Mouse (Mus musculus) CH12.LX (cell line): ENCODE data around the gene Ssxb5. TPM values are rescaled to one million over a fixed set of nuclear protein-coding genes. Genes with fewer than 3 reads are reported as not detected.
"Not testable (repeated sequence)": the region's sequence is repeated elsewhere in the genome, so short reads cannot be mapped to it uniquely, and the experiment has no call there.

Experiments
- DNase-seq: peaks from one replicate; pipeline ENCODE4 v3.0.0-alpha.2; 2013; ENCODE audit errors: extremely low read depth
- H3K27ac ChIP-seq: 2 replicates; pipeline ENCODE4 v1.5.1; 2012; ENCODE audit warnings: low read depth, mild to moderate bottlenecking, control low read depth, moderate library complexity; ENCODE audit not compliant: insufficient read depth
- H3K27me3 ChIP-seq: replicated peaks from 2 replicates; pipeline ENCODE3; 2012; ENCODE audit warnings: inconsistent platforms
- H3K36me3 ChIP-seq, 2 experiments: replicated peaks in 1 of 2; 2 replicates each; pipeline versions ENCODE3 to v1.6.1; 2012; ENCODE audit warnings: inconsistent platforms in 1 of 2, low read length in 1 of 2, mild to moderate bottlenecking in 1 of 2, mixed read lengths in 1 of 2, moderate library complexity in 1 of 2; ENCODE audit not compliant: control insufficient read depth in 1 of 2, insufficient read depth in 1 of 2
- H3K4me1 ChIP-seq, 2 experiments: 2 replicates each; pipeline ENCODE4 v1.6.1; 2012; ENCODE audit warnings: inconsistent platforms in 1 of 2, moderate library complexity in 1 of 2; ENCODE audit not compliant: insufficient read depth in 2 of 2, control insufficient read depth in 1 of 2
- H3K4me2 ChIP-seq: 2 replicates; pipeline ENCODE4 v1.6.1; 2012; ENCODE audit warnings: low read depth, mild to moderate bottlenecking, control low read depth; ENCODE audit not compliant: poor library complexity, insufficient read depth, severe bottlenecking
- H3K4me3 ChIP-seq, 3 experiments: fragments of 150-350 bp in 1 of 3; sonication (generic) in 1 of 3; replicated peaks in 1 of 3; 2 replicates each; pipeline versions ENCODE3 to v1.5.1; 2011 to 2012; ENCODE audit warnings: low read depth in 2 of 3, low read length in 2 of 3, mild to moderate bottlenecking in 2 of 3, moderate library complexity in 2 of 3, control low read depth in 1 of 3, improper control_type of control experiment in 1 of 3, inconsistent platforms in 1 of 3, mixed read lengths in 1 of 3; ENCODE audit not compliant: poor library complexity in 1 of 3
- H3K79me2 ChIP-seq: replicated peaks from 2 replicates; pipeline ENCODE4 v1.6.1; 2012; ENCODE audit warnings: mild to moderate bottlenecking, moderate library complexity; ENCODE audit not compliant: control insufficient read depth, poor library complexity, insufficient read depth, severe bottlenecking; ENCODE audit errors: extremely low read depth
- H3K9ac ChIP-seq: 2 replicates; pipeline ENCODE4 v1.6.1; 2012; ENCODE audit warnings: low read depth, mild to moderate bottlenecking, control low read depth, moderate library complexity; ENCODE audit not compliant: insufficient read depth
- H3K9me3 ChIP-seq: replicated peaks from 2 replicates; pipeline ENCODE3; 2012; ENCODE audit warnings: low read length, inconsistent platforms, mixed read lengths
- BHLHE40 ChIP-seq: IDR thresholded peaks from 2 replicates; pipeline ENCODE4 v1.6.1; 2011; ENCODE audit warnings: mild to moderate bottlenecking, low read depth, low read length, improper control_type of control experiment
- CHD1 ChIP-seq: IDR thresholded peaks from 2 replicates; pipeline ENCODE4 v1.6.1; 2012; ENCODE audit warnings: low read depth, low read length, improper control_type of control experiment, inconsistent platforms
- CHD2 ChIP-seq: IDR thresholded peaks from 2 replicates; pipeline ENCODE4 v1.6.1; 2011; ENCODE audit warnings: low read length, improper control_type of control experiment
- CTCF ChIP-seq, 2 experiments: IDR thresholded peaks in 1 of 2; conservative IDR thresholded peaks in 1 of 2; 2 replicates each; pipeline ENCODE4 v1.5.1; 2011 to 2012; ENCODE audit warnings: low read depth in 2 of 2, low read length in 2 of 2, improper control_type of control experiment in 1 of 2, inconsistent platforms in 1 of 2, mild to moderate bottlenecking in 1 of 2, moderate library complexity in 1 of 2
- E2F4 ChIP-seq: IDR thresholded peaks from 2 replicates; pipeline ENCODE4 v1.6.1; 2011; ENCODE audit warnings: low read depth, low read length, improper control_type of control experiment; ENCODE audit not compliant: insufficient replicate concordance
- ELF1 ChIP-seq: IDR thresholded peaks from 2 replicates; pipeline ENCODE4 v1.6.1; 2014; ENCODE audit warnings: low read depth, mild to moderate bottlenecking, inconsistent platforms, low read length, improper control_type of control experiment
- EP300 ChIP-seq: IDR thresholded peaks from 2 replicates; pipeline ENCODE4 v1.6.1; 2011; ENCODE audit warnings: low read length, improper control_type of control experiment
- IRF4 ChIP-seq: IDR thresholded peaks from 2 replicates; pipeline ENCODE4 v1.6.1; 2014; ENCODE audit warnings: low read depth, mild to moderate bottlenecking, inconsistent platforms, low read length, improper control_type of control experiment
- JUN ChIP-seq: IDR thresholded peaks from 2 replicates; pipeline ENCODE4 v1.6.1; 2011; ENCODE audit warnings: low read depth, mild to moderate bottlenecking, low read length, improper control_type of control experiment, moderate library complexity; ENCODE audit not compliant: insufficient read depth
- KAT2A ChIP-seq: IDR thresholded peaks from 2 replicates; pipeline ENCODE4 v1.6.1; 2012; ENCODE audit warnings: low read length, improper control_type of control experiment, inconsistent platforms; ENCODE audit not compliant: insufficient replicate concordance
- MAFK ChIP-seq: IDR thresholded peaks from 2 replicates; pipeline ENCODE4 v1.6.1; 2011; ENCODE audit warnings: low read length, improper control_type of control experiment; ENCODE audit not compliant: insufficient replicate concordance
- MAX ChIP-seq: IDR thresholded peaks from 2 replicates; pipeline ENCODE4 v1.6.1; 2011; ENCODE audit warnings: low read length, improper control_type of control experiment
- MAZ ChIP-seq: IDR thresholded peaks from 2 replicates; pipeline ENCODE4 v1.6.1; 2012; ENCODE audit warnings: low read depth, mild to moderate bottlenecking, inconsistent platforms, low read length, improper control_type of control experiment, moderate library complexity
- MEF2A ChIP-seq: IDR thresholded peaks from 2 replicates; pipeline ENCODE4 v1.6.1; 2014; ENCODE audit warnings: low read depth, mild to moderate bottlenecking, inconsistent platforms, low read length, improper control_type of control experiment, borderline replicate concordance
- NELFE ChIP-seq: IDR thresholded peaks from 2 replicates; pipeline ENCODE4 v1.6.1; 2011; ENCODE audit warnings: low read depth, low read length, improper control_type of control experiment
- NRF1 ChIP-seq: IDR thresholded peaks from 2 replicates; pipeline ENCODE4 v1.6.1; 2014; ENCODE audit warnings: low read depth, mild to moderate bottlenecking, inconsistent platforms, low read length, improper control_type of control experiment, moderate library complexity
- RAD21 ChIP-seq: IDR thresholded peaks from 2 replicates; pipeline ENCODE4 v1.6.1; 2011; ENCODE audit warnings: low read depth, mild to moderate bottlenecking, low read length, improper control_type of control experiment, moderate library complexity
- RCOR1 ChIP-seq: conservative IDR thresholded peaks from 2 replicates; pipeline ENCODE4 v1.6.1; 2012; ENCODE audit warnings: low read depth, mild to moderate bottlenecking, inconsistent platforms, low read length, improper control_type of control experiment
- SMC3 ChIP-seq: IDR thresholded peaks from 2 replicates; pipeline ENCODE4 v1.6.1; 2011; ENCODE audit warnings: low read depth, low read length, improper control_type of control experiment
- TCF12 ChIP-seq: IDR thresholded peaks from 2 replicates; pipeline ENCODE4 v1.6.1; 2014; ENCODE audit warnings: low read depth, mild to moderate bottlenecking, inconsistent platforms, low read length, improper control_type of control experiment
- UBTF ChIP-seq: IDR thresholded peaks from 2 replicates; pipeline ENCODE4 v1.6.1; 2012; ENCODE audit warnings: low read depth, mild to moderate bottlenecking, inconsistent platforms, low read length, improper control_type of control experiment, moderate library complexity
- USF1 ChIP-seq: IDR thresholded peaks from 2 replicates; pipeline ENCODE4 v1.6.1; 2014; ENCODE audit warnings: low read depth, mild to moderate bottlenecking, inconsistent platforms, low read length, improper control_type of control experiment
- USF2 ChIP-seq: conservative IDR thresholded peaks from 2 replicates; pipeline ENCODE4 v1.6.1; 2011; ENCODE audit warnings: low read depth, low read length, improper control_type of control experiment
- ZC3H11A ChIP-seq: IDR thresholded peaks from 2 replicates; pipeline ENCODE4 v1.6.1; 2012; ENCODE audit warnings: low read depth, mild to moderate bottlenecking, inconsistent platforms, low read length, improper control_type of control experiment
- ZMIZ1 ChIP-seq: IDR thresholded peaks from 2 replicates; pipeline ENCODE4 v1.6.1; 2012; ENCODE audit warnings: low read depth, mild to moderate bottlenecking, inconsistent platforms, low read length, improper control_type of control experiment
- dilution Hi-C: fragments of 300-500 bp; cut with MboI; formaldehyde crosslinking; loops from 2 replicates; pipeline ENCODE4 v1.14.3; 2020; ENCODE audit warnings: low sequenced_read_pairs; ENCODE audit not compliant: extremely low pct_unique_long_range_greater_than_20kb, extremely low pct_ligation_motif_present
- in situ Hi-C: fragments of 300-500 bp; cut with MboI; formaldehyde crosslinking; loops from 3 replicates; pipeline ENCODE4 v1.14.3; 2019; ENCODE audit warnings: low sequenced_read_pairs, low pct_ligation_motif_present, low pct_unique_long_range_greater_than_20kb, mixed read lengths
- polyA plus RNA-seq: library from polyadenylated mRNA; unstranded; fragments of >175 nt; gene quantifications from 2 replicates; pipeline ENCODE4 v1.2.1, GENCODE M21; 2012; ENCODE audit warnings: low read depth; ENCODE audit not compliant: insufficient read length
- total RNA-seq, 2 experiments: library from RNA; depleted of rRNA; stranded (reverse); fragments of 300-350 nt in 1 of 2; fragments of >200 nt in 1 of 2; gene quantifications; 2 replicates each; pipeline ENCODE4 v1.2.3; 2012 to 2014

Ssxb5 gene
- not detected in 2 replicates for total RNA-seq (2012; rRNA removed)
- not detected in 2 replicates for total RNA-seq (2014; rRNA removed)
- polyA plus RNA-seq, result not detected in 2 replicates

DNA sequence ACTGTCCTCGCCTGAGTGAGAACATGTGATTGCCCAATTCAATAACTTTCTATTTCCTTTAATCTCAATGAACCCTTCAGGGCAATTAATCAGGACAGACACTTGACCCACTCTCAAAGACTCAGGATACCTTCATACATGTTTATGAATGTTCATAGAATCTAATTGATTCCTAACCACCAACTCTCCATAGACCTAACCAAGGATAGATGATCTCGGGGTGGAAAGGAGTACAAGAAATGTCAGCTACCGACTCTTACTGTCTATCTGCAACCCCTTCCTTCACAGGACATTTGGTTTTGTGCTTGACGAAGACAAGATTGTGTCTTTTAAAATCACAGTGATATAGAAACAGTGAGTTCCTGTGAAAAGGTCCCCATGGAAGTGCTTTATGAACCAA is at the start of gene Ssxb5:
Gene Ssxb5 (plus strand): TSS at position 301 of the 400 bp plus-strand sequence.
- H3K27ac ChIP-seq, in situ Hi-C loops, dilution Hi-C loops, H3K79me2 ChIP-seq, H3K4me3 ChIP-seq, DNase-seq, H3K9me3 ChIP-seq, H3K27me3 ChIP-seq, H3K9ac ChIP-seq, H3K4me2 ChIP-seq, H3K4me1 ChIP-seq, H3K36me3 ChIP-seq: not testable (repeated sequence)

DNA sequence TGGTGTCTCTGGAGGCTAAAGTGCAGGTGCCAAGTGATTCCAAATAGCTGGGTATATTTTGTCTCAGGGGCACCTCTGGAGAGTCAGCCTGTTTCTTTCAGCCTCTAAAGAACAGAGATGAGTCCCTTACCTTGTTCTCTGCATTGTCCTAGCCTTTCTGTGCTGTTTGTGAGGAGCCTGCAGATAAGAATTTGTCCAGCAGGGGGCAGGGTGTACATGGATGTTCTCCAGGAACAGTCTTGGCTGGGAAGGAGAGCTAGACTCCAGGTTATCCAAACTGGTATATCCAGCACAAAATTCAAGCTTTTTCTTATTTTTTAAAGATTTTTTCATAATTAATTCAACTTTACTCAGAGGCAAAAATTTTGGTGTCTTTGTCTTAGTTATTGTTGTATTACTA is 28.6 kb downstream of the Ssxb5 start:
- dilution Hi-C loops (no loop called here), in situ Hi-C loops (no loop called here)
- Histone ChIP-seq H3K4me2 (no peak overlapping the region), H3K36me3 (no peaks in the 10 kb centered on the region), H3K9ac (no peak overlapping the region), H3K4me1 (no peaks in the 10 kb centered on the region), H3K79me2 (no peaks in the 10 kb centered on the region), H3K27ac (no peak overlapping the region), H3K4me3 (no peak overlapping the region), H3K9me3 (no peaks in the 10 kb centered on the region), H3K27me3 (no peaks in the 10 kb centered on the region)
- TF ChIP-seq UBTF (no peak), RAD21 (peak; percentile 30), ELF1 (no peak), CTCF (conservative IDR thresholded peaks at IDR 0.05 in 1 of 2, IDR thresholded peaks at IDR 0.05 in 1 of 2; ENCODE audit: low read depth in 2 of 2, low read length in 2 of 2) (peak in 1 of 2 experiments; percentile 62; a peak in 2 of 4 replicates), E2F4 (no peak), SMC3 (peak; percentile 30), BHLHE40 (no peak), USF1 (no peak), NELFE (no peak), MAFK (no peak), NRF1 (no peak)
- DNase-seq, result peak; percentile 27

DNA sequence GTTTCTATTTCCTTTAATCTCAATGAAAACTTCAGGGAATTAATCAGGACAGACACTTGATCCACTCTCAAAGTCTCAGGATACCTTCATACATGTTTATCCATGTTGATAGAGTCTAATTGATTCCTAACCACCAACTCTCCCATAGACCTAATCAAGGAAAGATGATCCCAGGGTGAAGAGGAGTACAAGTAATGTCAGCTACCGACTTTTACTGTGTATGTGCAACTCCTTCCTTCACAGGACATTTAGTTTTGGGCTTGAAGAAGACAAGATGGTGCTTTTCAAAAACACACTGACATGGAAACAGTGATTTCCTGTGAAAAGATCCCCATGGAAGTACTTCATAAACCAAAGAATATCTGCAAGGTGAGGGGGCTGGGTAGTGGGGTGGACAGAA is 40.2 kb downstream of the Ssxb5 start, which contains the start of gene Gm6592:
Gene Gm6592 (plus strand): TSS at position 301 of the 400 bp plus-strand sequence.
- no peak within 1 kb of the TSS for H3K4me3 ChIP-seq
- no peaks in the 10 kb centered on the region for H3K36me3 ChIP-seq
- dilution Hi-C loops (no loop called here), in situ Hi-C loops (no loop called here)
- DNase-seq, result no peak
- H3K79me2 ChIP-seq, result no peaks in the 10 kb centered on the region
- no peak within 1 kb of the TSS for H3K9ac ChIP-seq
- no peaks in the 10 kb centered on the region for H3K4me1 ChIP-seq
- H3K27me3 ChIP-seq, result no peaks in the 10 kb centered on the region
- no peak within 1 kb of the TSS for H3K27ac ChIP-seq
- H3K4me2 ChIP-seq, result no peak within 1 kb of the TSS
- TF ChIP-seq CHD2 (no peak), KAT2A (no peak), EP300 (no peak), ZC3H11A (no peak), JUN (no peak), USF1 (no peak), MAX (no peak), BHLHE40 (no peak), IRF4 (no peak), RCOR1 (no peak), ZMIZ1 (no peak), NELFE (no peak), CTCF (conservative IDR thresholded peaks at IDR 0.05 in 1 of 2, IDR thresholded peaks at IDR 0.05 in 1 of 2; ENCODE audit: low read depth in 2 of 2, low read length in 2 of 2) (no peak), TCF12 (no peak), RAD21 (no peak), USF2 (no peak), NRF1 (no peak), MAZ (no peak), MEF2A (no peak), CHD1 (no peak)
- TF ChIP-seq, all 38 proteins: peak for 0
- no peaks in the 10 kb centered on the region for H3K9me3 ChIP-seq
